Mouse (Mus musculus) embryonic fibroblast, embryonic 13.5 days (primary cell): ENCODE results near the gene Tmc2.

Experiments used
- CTCF ChIP-seq: IDR thresholded peaks from 2 replicates; pipeline ENCODE4 v1.5.1; 2011; ENCODE audit warnings: mild to moderate bottlenecking, control low read depth, low read length, moderate library complexity, borderline replicate concordance; ENCODE audit not compliant: insufficient read depth
- POLR2A ChIP-seq: IDR thresholded peaks from 2 replicates; pipeline ENCODE4 v1.6.1; 2011; ENCODE audit warnings: low read depth, mild to moderate bottlenecking, control low read depth, low read length, moderate library complexity

DNA sequence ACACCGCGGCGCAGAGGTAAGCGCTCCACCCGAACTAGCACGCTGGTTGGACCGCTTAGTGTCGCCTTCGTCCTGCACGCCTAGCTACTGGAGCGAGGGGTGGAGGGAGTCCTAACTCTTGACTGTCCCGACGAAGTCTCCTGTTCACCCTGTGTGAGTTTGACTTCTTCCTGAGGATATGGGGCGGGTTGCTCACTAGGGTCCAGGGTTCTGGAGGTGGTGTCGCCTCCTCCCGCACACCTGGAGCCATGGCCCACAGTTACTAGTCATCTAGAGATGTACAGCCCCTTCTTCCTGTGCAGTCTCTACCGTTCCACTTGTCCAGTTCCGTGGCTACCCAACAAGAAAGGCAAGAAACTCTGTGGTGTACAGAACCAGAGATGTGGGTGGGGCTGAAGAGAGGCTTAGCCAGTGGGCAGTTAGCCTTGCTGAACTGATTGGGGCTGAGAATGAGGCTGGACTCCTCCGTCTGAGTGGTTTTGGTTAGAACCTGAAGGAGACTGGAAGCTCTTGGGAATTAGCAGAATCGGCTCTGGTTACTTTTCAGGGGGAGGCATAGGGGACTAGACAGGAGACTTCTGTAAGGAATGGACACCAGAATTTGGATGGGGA is 101.2 kb downstream of the Tmc2 start:
- TF ChIP-seq CTCF (no peak), POLR2A (no peak)
